Mouse (Mus musculus) testis, postnatal 10 days (tissue): Measurements from ENCODE around the gene Sdk1.

ENCODE experiments used
- DNase-seq: peaks from one replicate; pipeline ENCODE4 v3.0.0; 2021; ENCODE audit warnings: low spot score

Sdk1 gene

DNA sequence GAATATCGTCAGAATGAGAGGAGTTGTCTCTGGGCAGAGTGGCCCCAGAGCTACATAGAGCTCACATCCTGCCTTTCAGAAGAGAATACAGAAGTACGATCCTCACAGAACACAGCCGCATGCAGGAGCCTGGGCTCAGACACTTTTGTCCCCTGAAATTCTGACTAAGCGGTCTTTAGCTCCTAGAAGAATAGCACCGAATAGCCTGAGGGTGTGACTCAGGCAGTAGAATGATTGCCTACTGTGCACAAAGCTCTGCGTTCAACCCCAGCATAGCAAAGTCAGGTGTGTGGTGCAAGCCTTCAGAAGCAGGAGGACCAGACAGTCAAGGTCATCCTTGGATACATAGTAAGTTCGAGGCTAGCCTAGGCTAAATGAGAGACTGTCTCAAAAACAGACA is 775.7 kb downstream of the Sdk1 start:
- no peak for DNase-seq

DNA sequence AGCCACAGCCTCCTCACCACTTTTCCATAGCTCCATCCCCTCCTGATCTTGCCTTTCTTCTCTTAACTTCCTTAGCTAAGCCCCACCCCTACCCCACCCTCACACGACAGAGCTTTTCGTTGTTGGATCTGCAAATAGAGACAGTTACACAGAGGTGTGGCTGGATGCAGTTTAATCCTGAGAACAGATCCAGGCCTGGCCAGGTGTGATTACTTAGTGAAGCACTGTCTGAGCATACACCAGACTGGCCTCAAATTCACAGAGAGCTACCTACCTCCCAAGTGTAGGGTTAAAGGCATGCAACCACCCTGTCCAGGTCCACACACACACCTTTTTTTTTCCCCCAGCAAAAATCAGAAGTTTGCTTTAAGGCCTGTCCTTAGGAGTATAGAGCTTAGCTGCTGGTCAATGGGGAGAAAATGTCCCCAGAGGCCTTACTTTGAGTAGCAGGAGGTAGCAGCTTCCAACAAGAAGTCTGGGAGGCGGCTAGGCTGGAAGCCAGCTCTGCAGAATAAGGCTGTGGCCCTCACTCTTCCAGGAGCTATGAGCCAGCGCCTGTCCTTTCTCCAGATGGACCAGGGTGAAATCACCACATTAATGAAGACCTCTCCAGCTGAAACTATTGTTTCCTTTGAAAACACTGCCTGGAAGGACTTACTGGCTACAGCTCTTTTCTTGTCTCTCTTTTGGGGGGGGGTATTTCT is 781.7 kb downstream of the Sdk1 start:
- DNase-seq, result no peak

GRCm38 (mm10) chr5:142024448-142024847 is 783.2 kb downstream of the Sdk1 start:
- DNase-seq, result no peak

GRCm38 (mm10) chr5:142036536-142036935 is 795.2 kb downstream of the Sdk1 start:
- no peak for DNase-seq

- no peak for DNase-seq
Measured at GRCm38 (mm10) chr5:142039236-142039635, 797.9 kb downstream of the Sdk1 start.

GRCm38 (mm10) chr5:142039891-142040530 is 798.7 kb downstream of the Sdk1 start:
- no peak for DNase-seq

- DNase-seq, result peak; percentile 56
Measured at GRCm38 (mm10) chr5:142041226-142041802, 800.0 kb downstream of the Sdk1 start.

GRCm38 (mm10) chr5:142061781-142062180 is 820.5 kb downstream of the Sdk1 start:
- DNase-seq, result no peak

DNA sequence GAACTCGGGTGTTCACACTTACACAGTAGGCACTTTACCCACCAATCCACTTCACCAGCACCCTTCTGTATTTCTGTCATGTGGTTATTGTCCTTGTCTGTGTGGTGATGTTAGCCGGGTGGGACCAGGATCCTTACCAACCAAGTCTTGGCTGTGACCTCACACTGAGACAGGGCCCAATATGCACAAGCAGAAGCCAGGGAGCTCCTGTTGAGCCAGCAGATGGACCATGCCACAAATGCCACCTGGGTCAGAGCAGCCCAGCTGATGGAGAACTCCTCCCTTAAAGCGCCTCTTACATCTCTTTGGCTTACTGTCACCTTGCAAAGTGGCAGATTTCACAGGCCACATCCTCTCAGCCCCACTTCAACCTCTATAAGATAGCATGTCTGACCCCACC is 830.0 kb downstream of the Sdk1 start:
- DNase-seq, result no peak

- no peak for DNase-seq
Measured at GRCm38 (mm10) chr5:142073901-142074300, 832.6 kb downstream of the Sdk1 start.

DNA sequence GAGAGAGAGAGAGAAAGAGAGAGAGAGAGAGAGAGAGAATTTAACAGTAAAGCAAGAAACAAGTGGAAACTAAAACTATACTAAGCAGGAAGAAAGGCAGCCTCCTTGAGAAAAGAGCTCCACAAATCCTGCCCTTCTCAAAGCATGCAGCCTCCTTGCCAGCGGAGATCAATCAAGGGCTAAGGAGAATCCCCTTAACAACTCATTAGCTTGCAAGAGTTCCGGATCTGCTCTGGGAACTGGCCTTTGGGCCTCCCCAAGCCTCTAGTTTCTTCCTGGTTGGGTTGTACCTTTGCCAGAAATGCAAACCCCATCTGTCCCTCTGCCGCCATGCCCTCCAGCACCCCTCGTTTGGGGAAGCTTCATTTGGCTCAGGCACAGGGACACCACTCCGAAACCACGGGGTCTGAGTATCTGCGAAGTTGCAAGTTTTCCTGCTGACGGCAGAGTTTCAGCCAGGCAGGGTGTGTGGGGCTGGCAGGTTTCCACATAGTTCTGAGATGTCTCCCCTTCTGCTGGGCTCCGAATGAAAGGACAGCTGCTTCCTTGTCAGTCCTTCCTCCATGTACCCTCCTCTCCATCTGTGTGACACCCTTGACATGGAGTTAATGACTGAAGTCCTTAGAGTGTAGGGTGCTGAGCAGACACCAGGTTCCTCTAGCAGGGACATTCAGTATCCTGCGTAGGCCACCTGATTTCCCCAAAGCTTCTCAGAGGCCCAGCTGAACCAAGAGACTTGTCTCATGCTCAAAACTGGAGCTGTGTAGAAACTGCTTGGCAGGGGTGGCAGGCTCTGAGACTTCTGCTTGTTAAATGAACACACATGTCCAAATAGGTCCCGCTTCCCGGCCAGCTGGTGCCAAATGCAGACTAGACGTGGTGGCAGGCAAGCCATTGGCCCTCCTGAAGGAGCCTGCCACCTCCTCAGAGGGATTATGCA is 833.5 kb downstream of the Sdk1 start:
- peak; percentile 56 for DNase-seq

GRCm38 (mm10) chr5:142080661-142081060 is 839.4 kb downstream of the Sdk1 start:
- DNase-seq, result no peak

DNA sequence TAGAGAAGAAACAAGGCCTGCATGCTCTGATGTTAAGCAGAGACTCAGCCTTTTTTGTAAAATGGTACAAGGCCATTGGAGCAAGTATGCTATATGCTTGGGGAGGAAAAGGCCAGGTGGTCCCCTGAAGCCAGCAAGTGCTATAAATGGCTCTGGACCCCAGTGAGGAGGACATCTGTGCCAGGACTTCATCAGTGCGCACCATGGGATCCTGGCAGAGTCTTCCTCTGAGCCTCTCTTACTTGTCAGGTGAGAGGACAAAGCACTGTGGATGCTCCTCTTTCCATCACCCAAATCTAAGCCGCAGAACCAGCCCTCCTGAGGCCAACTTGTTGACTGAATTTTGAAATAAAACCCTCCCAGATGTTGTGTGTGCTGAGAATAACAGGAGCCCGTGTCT is 839.8 kb downstream of the Sdk1 start:
- DNase-seq, result no peak

- DNase-seq, result no peak
Measured at GRCm38 (mm10) chr5:142096377-142096841, 855.1 kb downstream of the Sdk1 start.

DNA sequence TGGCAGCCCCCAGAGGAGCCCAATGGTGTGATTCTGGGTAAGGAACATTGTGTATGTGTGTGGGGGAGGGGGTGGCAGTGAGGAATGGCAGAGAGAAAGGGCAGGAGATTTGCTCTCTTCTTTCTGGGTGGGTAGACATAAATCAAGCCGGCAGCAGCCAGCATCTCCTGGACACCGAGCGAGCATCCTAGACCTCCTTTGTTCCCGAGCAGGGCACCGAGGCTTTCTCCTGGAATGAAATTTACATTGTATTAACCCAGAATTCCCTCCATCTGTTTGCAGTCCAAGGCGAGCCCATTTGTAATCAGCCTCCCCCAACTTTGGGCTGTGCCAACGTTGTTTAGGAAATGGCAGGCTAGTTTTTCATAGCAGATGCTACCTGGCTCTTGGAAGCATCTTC is 858.9 kb downstream of the Sdk1 start:
- DNase-seq, result no peak

DNA sequence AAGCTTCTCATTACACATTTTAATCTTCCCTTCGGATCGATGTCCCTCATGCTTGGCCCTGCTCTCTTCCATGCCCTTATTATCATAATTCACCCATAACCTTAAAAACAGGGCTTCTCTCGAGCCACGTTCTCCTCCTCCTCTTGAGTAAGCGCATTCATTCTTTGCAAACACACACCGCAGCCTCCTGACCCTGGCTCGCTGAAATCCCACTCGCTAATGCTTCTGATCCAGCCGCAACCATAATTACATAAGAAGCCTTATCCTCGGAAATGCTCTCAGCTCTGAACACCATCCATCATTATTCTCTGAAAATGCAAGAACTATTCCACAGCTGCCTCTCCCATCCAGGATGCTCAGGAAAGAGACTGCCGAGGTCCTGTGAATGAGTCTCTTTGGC is 866.1 kb downstream of the Sdk1 start:
- DNase-seq, result no peak

DNA sequence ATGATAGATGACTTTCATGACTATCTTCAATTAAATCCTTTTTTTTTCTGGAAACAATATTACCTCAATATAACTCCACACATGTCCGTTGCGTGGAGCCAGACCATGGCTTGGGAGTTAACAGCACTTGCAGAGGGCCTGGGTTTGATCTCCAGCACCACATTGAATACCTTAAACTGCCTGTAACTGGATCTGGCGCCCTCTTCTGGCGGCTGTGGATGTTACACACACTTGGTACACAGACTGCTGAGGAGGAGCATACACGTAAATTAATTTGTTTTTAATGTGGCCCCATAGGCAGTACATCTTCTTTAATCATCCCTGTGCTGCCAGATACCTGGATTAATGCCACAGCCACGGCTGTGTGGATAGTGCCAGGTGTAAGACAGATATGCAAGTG is 870.7 kb downstream of the Sdk1 start:
- peak; percentile 53 for DNase-seq

DNA sequence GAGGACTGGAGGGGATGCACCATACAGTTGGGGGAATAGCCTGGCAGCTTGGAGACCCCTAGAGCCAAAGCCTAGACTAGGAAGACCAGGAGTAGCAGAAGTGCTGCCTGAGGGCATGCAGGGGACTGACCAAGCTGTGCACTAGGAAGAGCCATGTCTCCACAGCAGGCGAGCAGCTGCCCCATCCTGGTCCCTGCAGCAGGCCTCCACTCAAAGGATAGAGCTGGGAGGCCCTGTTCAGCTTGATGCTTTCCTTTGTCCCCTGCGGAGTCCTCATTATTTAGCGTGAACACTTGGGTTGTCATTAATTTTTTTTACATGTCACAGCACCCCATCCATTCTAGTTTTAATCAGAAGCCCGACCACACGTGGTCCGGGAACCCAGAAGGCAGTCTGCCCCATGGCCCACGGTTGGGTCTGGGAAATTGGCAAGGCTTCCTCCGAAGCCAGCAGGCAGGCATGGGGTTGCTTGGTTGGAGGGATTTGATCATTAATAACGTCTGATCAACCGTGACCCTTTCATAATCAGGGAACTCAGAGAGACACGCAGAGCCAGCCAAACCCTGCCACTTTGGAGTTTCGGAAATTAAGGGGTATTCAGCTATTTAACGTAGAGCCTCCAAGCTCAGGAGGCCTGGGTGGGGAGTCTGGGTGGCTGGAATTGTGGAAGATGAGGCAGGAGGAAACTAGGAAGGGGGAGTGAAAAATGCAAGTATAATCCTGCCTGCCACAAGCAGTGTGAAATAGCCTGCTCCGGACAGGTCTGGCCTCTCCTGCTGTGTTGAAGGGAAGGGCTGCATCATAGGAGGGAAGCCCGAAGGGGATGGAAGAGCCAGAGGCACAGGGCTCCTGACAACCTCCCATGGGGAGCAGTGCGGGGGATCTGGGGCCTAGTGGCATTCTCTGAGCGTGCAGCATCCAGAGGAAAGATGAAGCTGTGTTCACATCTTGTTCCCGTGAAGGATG is 872.2 kb downstream of the Sdk1 start:
- DNase-seq, result no peak

- no peak for DNase-seq
Measured at GRCm38 (mm10) chr5:142127779-142128178, 886.5 kb downstream of the Sdk1 start.

GRCm38 (mm10) chr5:142128181-142128611 is 886.9 kb downstream of the Sdk1 start:
- DNase-seq, result no peak

DNA sequence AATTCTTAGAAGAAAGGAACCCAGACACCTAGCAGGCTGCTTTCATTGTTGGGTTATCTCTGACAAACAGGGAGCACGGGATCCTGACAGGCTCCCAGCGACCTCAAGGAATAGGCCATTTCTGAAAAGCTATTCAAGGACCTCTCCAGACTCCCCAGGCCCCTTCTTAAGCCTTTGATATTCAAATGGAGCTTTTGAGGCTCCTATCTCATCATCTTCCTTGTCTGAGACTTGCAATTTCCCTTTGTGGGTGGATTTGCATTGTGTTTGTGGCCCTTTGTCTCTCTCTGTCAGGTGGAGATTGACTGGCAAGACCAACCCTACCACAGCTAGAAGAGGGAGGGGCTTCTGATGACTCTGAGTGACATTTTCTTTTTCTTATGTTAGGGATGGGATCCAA is 888.7 kb downstream of the Sdk1 start:
- no peak for DNase-seq
